Mouse (Mus musculus) embryonic facial prominence, embryonic 14.5 days (tissue): ENCODE results near the gene Vps4a. TPM values are rescaled to one million over a fixed set of nuclear protein-coding genes. Genes with fewer than 3 reads are reported as not detected.

Source experiments
- ATAC-seq: fragments of 200-750 bp; cut with Nextera tagmentation; 2 replicates; pipeline ENCODE4 v1.8.0; 2017; ENCODE audit warnings: low read depth, moderate number of reproducible peaks, moderate TSS enrichment
- DNase-seq: peaks from one replicate; pipeline ENCODE4 v3.0.0-alpha.2; 2015; ENCODE audit warnings: low spot score
- H3K27ac ChIP-seq: fragments of 300-500 bp; sonication (generic); replicated peaks from 2 replicates; pipeline ENCODE4 v1.5.1; 2014; ENCODE audit warnings: low read depth, mild to moderate bottlenecking, low read length, moderate library complexity
- H3K27me3 ChIP-seq: fragments of 300-500 bp; sonication (generic); replicated peaks from 2 replicates; pipeline ENCODE4 v1.6.1; 2014; ENCODE audit warnings: low read length; ENCODE audit not compliant: control insufficient read depth, insufficient read depth
- H3K36me3 ChIP-seq: fragments of 300-500 bp; sonication (generic); 2 replicates; pipeline ENCODE4 v1.6.1; 2014; ENCODE audit warnings: low read length, mixed read lengths; ENCODE audit not compliant: control insufficient read depth, insufficient read depth
- H3K4me1 ChIP-seq: fragments of 300-500 bp; sonication (generic); 2 replicates; pipeline ENCODE4 v1.6.1; 2014; ENCODE audit warnings: antibody characterized with exemption, low read length; ENCODE audit not compliant: control insufficient read depth, insufficient read depth
- H3K4me2 ChIP-seq: fragments of 300-500 bp; sonication (generic); 2 replicates; pipeline ENCODE4 v1.6.1; 2014; ENCODE audit warnings: low read depth, mild to moderate bottlenecking, low read length, moderate library complexity, mixed read lengths
- H3K4me3 ChIP-seq: fragments of 300-500 bp; sonication (generic); 2 replicates; pipeline ENCODE4 v1.5.1; 2014; ENCODE audit warnings: low read depth, mild to moderate bottlenecking, low read length
- H3K9ac ChIP-seq: fragments of 300-500 bp; sonication (generic); 2 replicates; pipeline ENCODE4 v1.6.1; 2014; ENCODE audit warnings: low read depth, mild to moderate bottlenecking, low read length, moderate library complexity, mixed read lengths
- H3K9me3 ChIP-seq: fragments of 300-500 bp; sonication (generic); 2 replicates; pipeline ENCODE4 v1.6.1; 2016; ENCODE audit warnings: low read length; ENCODE audit not compliant: control insufficient read depth
- WGBS: fragments of 180-500 bp; shearing (Covaris S2); extraction: QIAGEN DNeasy Blood & Tissue Kit; methylation state at CpG from one replicate; pipeline ENCODE4 v1.1.7; 2014; 5-methylcytosine and 5-hydroxymethylcytosine counted together
- polyA plus RNA-seq: library from polyadenylated mRNA; unstranded; fragments of >200 nt; fragmentation: Nextera tagmentation; extraction: Ambion mirVana; gene quantifications from 2 replicates; pipeline ENCODE4 v1.2.1, GENCODE M21; 2014

The Vps4a gene
- polyA plus RNA-seq, 1 experiment from 2014 or later: 78.2 TPM

- H3K36me3 ChIP-seq: peaks cover 34% of the 10 kb centered on the region
- ATAC-seq: no peak
- WGBS: 89% methylated on average over 3 of the region's 3 CpGs
- H3K4me2 ChIP-seq: no peak overlapping the region
- no peak for DNase-seq
- H3K4me3 ChIP-seq: no peak overlapping the region
- no peak overlapping the region for H3K27ac ChIP-seq
- no peak overlapping the region for H3K9ac ChIP-seq
- peaks cover 11% of the 10 kb centered on the region for H3K4me1 ChIP-seq
- H3K27me3 ChIP-seq: no peaks in the 10 kb centered on the region
- H3K9me3 ChIP-seq: no peaks in the 10 kb centered on the region
Observed at GRCm38 (mm10) chr8:107035641-107036040, 4.6 kb downstream of the Vps4a start.

- DNase-seq (no peak), ATAC-seq (no peak)
- no peak overlapping the region for H3K9ac ChIP-seq
- H3K36me3 ChIP-seq: peaks cover 44% of the 10 kb centered on the region
- no peaks in the 10 kb centered on the region for H3K27me3 ChIP-seq
- 89% methylated on average over 8 of the region's 8 CpGs for WGBS
- H3K4me3 ChIP-seq: no peak overlapping the region
- peaks cover 11% of the 10 kb centered on the region for H3K4me1 ChIP-seq
- H3K4me2 ChIP-seq: no peak overlapping the region
- H3K9me3 ChIP-seq: no peaks in the 10 kb centered on the region
- H3K27ac ChIP-seq: no peak overlapping the region
Observed at GRCm38 (mm10) chr8:107036626-107037025, 5.6 kb downstream of the Vps4a start.

- WGBS: 80% methylated on average over 7 of the region's 7 CpGs
- no peaks in the 10 kb centered on the region for H3K4me1 ChIP-seq
- no peak overlapping the region for H3K4me2 ChIP-seq
- H3K9ac ChIP-seq: no peak overlapping the region
- peaks cover 84% of the 10 kb centered on the region for H3K36me3 ChIP-seq
- no peaks in the 10 kb centered on the region for H3K9me3 ChIP-seq
- no peak overlapping the region for H3K4me3 ChIP-seq
- H3K27ac ChIP-seq: no peak overlapping the region
- no peak for ATAC-seq
- no peaks in the 10 kb centered on the region for H3K27me3 ChIP-seq
- DNase-seq: no peak
Observed at GRCm38 (mm10) chr8:107040632-107041031, 9.6 kb downstream of the Vps4a start.

- H3K36me3 ChIP-seq: peaks cover 82% of the 10 kb centered on the region
- no peaks in the 10 kb centered on the region for H3K9me3 ChIP-seq
- DNase-seq (no peak), ATAC-seq (no peak)
- H3K4me1 ChIP-seq: no peaks in the 10 kb centered on the region
- WGBS: 89% methylated on average over 6 of the region's 6 CpGs
- H3K4me2 ChIP-seq: no peak overlapping the region
- no peaks in the 10 kb centered on the region for H3K27me3 ChIP-seq
- no peak overlapping the region for H3K4me3 ChIP-seq
- H3K27ac ChIP-seq: no peak overlapping the region
- H3K9ac ChIP-seq: no peak overlapping the region
Observed at GRCm38 (mm10) chr8:107045478-107045877, 14.5 kb downstream of the Vps4a start.

GRCm38 (mm10) chr8:107046976-107047375 is 16.0 kb downstream of the Vps4a start:
- Histone ChIP-seq H3K4me2 (peak overlapping the region; percentile 86), H3K4me1 (no peaks in the 10 kb centered on the region), H3K9me3 (no peaks in the 10 kb centered on the region), H3K36me3 (peaks cover 82% of the 10 kb centered on the region), H3K27ac (no peak overlapping the region), H3K9ac (no peak overlapping the region), H3K27me3 (no peaks in the 10 kb centered on the region), H3K4me3 (0 out of 2 replicates have a peak overlapping the region, but pooled peaks have one; percentile 77)
- 83% methylated on average over 5 of the region's 5 CpGs for WGBS
- ATAC-seq (no peak), DNase-seq (no peak)

GRCm38 (mm10) chr8:107048061-107048941 is 17.3 kb downstream of the Vps4a start, which contains the start of gene Pdf:
Gene Pdf (minus strand): TSS chr8:107048614.
- Histone ChIP-seq H3K27me3 (no peaks in the 10 kb centered on the region), H3K9ac (peak within 1 kb of the TSS; percentile 89), H3K9me3 (no peaks in the 10 kb centered on the region), H3K4me2 (peak within 1 kb of the TSS; percentile 86), H3K27ac (peak within 1 kb of the TSS; percentile 93), H3K4me3 (peak within 1 kb of the TSS; percentile 77), H3K4me1 (no peaks in the 10 kb centered on the region), H3K36me3 (peaks cover 81% of the 10 kb centered on the region)
- WGBS: 0% methylated on average over 16 of the region's 87 CpGs
- peak; percentile 89 for ATAC-seq
- peak; percentile 89 for DNase-seq

GRCm38 (mm10) chr8:107049480-107049879 is 18.5 kb downstream of the Vps4a start:
- Histone ChIP-seq H3K4me3 (peak overlapping the region; percentile 77), H3K4me1 (no peaks in the 10 kb centered on the region), H3K9ac (no peak overlapping the region), H3K4me2 (peak overlapping the region; percentile 86), H3K27me3 (no peaks in the 10 kb centered on the region), H3K27ac (0 out of 2 replicates have a peak overlapping the region, but pooled peaks have one; percentile 93), H3K9me3 (no peaks in the 10 kb centered on the region), H3K36me3 (peaks cover 81% of the 10 kb centered on the region)
- DNase-seq: no peak
- 97% methylated on average over 4 of the region's 4 CpGs for WGBS
- no peak for ATAC-seq

GRCm38 (mm10) chr8:107052046-107052445 is 21.0 kb downstream of the Vps4a start:
- peaks cover 60% of the 10 kb centered on the region for H3K36me3 ChIP-seq

More at GRCm38 (mm10) chr8:107052046-107052445, 21.0 kb downstream of the Vps4a start:
- no peak overlapping the region for H3K4me3 ChIP-seq
- ATAC-seq: no peak
- no peak overlapping the region for H3K27ac ChIP-seq
- H3K9ac ChIP-seq: no peak overlapping the region
- peaks cover 6% of the 10 kb centered on the region; the same call in 1 of the 2 replicates for H3K4me1 ChIP-seq
- 97% methylated on average over 8 of the region's 8 CpGs for WGBS
- H3K27me3 ChIP-seq: no peaks in the 10 kb centered on the region
- DNase-seq: no peak
- no peak overlapping the region for H3K4me2 ChIP-seq
- H3K9me3 ChIP-seq: no peaks in the 10 kb centered on the region
